Mouse (Mus musculus) heart, adult 2 months (tissue): Measurements from ENCODE around the gene Neurog1. TPM values are rescaled to one million over a fixed set of nuclear protein-coding genes. Genes with fewer than 3 reads are reported as not detected.

Experiments used
- DNase-seq, 2 experiments: peaks; one replicate each; pipeline ENCODE4 v3.0.0; 2021
- H3K27ac ChIP-seq: fragments of 200-600 bp; 2 replicates; pipeline ENCODE4 v1.8.1; 2022
- H3K27me3 ChIP-seq: fragments of 200-500 bp; 2 replicates; pipeline ENCODE4 v1.6.1; 2012; ENCODE audit warnings: mild to moderate bottlenecking, low read length, inconsistent platforms, mixed read lengths; ENCODE audit not compliant: control insufficient read depth, insufficient read depth
- H3K36me3 ChIP-seq: fragments of 200-500 bp; 2 replicates; pipeline ENCODE4 v1.6.1; 2012; ENCODE audit warnings: low read length, inconsistent platforms; ENCODE audit not compliant: control insufficient read depth, insufficient read depth
- H3K4me1 ChIP-seq: fragments of 200-500 bp; 2 replicates; pipeline ENCODE4 v1.6.1; 2011; ENCODE audit warnings: low read length; ENCODE audit not compliant: control insufficient read depth, insufficient read depth
- H3K4me3 ChIP-seq: fragments of 200-600 bp; 2 replicates; pipeline ENCODE4 v1.8.1; 2022
- H3K79me2 ChIP-seq: fragments of 200-500 bp; replicated peaks from 2 replicates; pipeline ENCODE4 v1.6.1; 2012; ENCODE audit warnings: mild to moderate bottlenecking, inconsistent platforms, low read length, moderate library complexity, mixed read lengths; ENCODE audit not compliant: control insufficient read depth, insufficient read depth
- H3K9ac ChIP-seq: fragments of 200-500 bp; 2 replicates; pipeline ENCODE4 v1.6.1; 2012; ENCODE audit warnings: low read depth, mild to moderate bottlenecking, control low read depth, inconsistent platforms, low read length, mixed read lengths
- CTCF ChIP-seq: fragments of 200-600 bp; IDR thresholded peaks from 2 replicates; pipeline ENCODE4 v1.8.1; 2022; ENCODE audit warnings: antibody characterized with exemption, mild to moderate bottlenecking, moderate library complexity
- EP300 ChIP-seq: fragments of 200-500 bp; IDR thresholded peaks from 2 replicates; pipeline ENCODE4 v1.6.1; 2011; ENCODE audit warnings: low read depth, low read length, control low read depth; ENCODE audit not compliant: insufficient read depth
- POLR2A ChIP-seq: fragments of 200-500 bp; IDR thresholded peaks from 2 replicates; pipeline ENCODE4 v1.6.1; 2011; ENCODE audit warnings: mild to moderate bottlenecking, low read depth, low read length, control low read depth; ENCODE audit not compliant: insufficient read depth
- WGBS: fragments of 180-500 bp; shearing (Covaris S2); methylation state at CpG from one replicate; pipeline ENCODE4 v1.1.7; 2018; 5-methylcytosine and 5-hydroxymethylcytosine counted together
- intact Hi-C: fragments of 180-260 bp; cut with DNase I; formaldehyde crosslinking; loops from one replicate; pipeline ENCODE4 v1.15.1; 2025
- polyA plus RNA-seq: library from polyadenylated mRNA; depleted of rRNA; stranded (reverse); fragments of >200 nt; gene quantifications from 2 replicates; pipeline ENCODE4 v1.2.3, GENCODE M21; 2012
- total RNA-seq, 2 experiments: library from RNA; stranded (reverse); gene quantifications; 2 replicates each; pipeline ENCODE4 v1.2.3; 2021

Gene Neurog1
- total and polyA plus RNA-seq, 3 experiments: not detected

- no peak overlapping the region for H3K4me3 ChIP-seq
- DNase-seq: no peak
- no peaks in the 10 kb centered on the region for H3K36me3 ChIP-seq
- WGBS: 2% methylated on average over 13 of the region's 13 CpGs
- intact Hi-C loops: loop anchor here (10.0 kb wide), 1 partner anchor 415 kb away; the partner anchor contains the start of gene Pitx1
- no peaks in the 10 kb centered on the region for H3K79me2 ChIP-seq
- no peaks in the 10 kb centered on the region for H3K4me1 ChIP-seq
- peaks cover 27% of the 10 kb centered on the region for H3K27me3 ChIP-seq
- H3K27ac ChIP-seq: no peak overlapping the region
- TF ChIP-seq POLR2A (no peak), EP300 (no peak)
- no peak overlapping the region for H3K9ac ChIP-seq
Observed at GRCm38 (mm10) chr13:56249593-56250341, 2.2 kb downstream of the Neurog1 start.

GRCm38 (mm10) chr13:56243104-56243503 lies 8.9 kb downstream of the Neurog1 start:
- WGBS: 70% methylated on average over 5 of the region's 5 CpGs
- Histone ChIP-seq H3K4me3 (no peak overlapping the region), H3K9ac (no peak overlapping the region), H3K36me3 (no peaks in the 10 kb centered on the region), H3K4me1 (no peaks in the 10 kb centered on the region), H3K27ac (no peak overlapping the region), H3K27me3 (no peaks in the 10 kb centered on the region; the same call in 1 of the 2 replicates), H3K79me2 (no peaks in the 10 kb centered on the region)
- intact Hi-C loops: no loop called here
- DNase-seq: no peak
- TF ChIP-seq EP300 (no peak), CTCF (no peak), POLR2A (no peak)

GRCm38 (mm10) chr13:56240012-56240770 lies 11.8 kb downstream of the Neurog1 start:
- no peak overlapping the region for H3K27ac ChIP-seq
- H3K4me1 ChIP-seq: no peaks in the 10 kb centered on the region
- H3K36me3 ChIP-seq: no peaks in the 10 kb centered on the region
- no peak for DNase-seq
- no peaks in the 10 kb centered on the region for H3K79me2 ChIP-seq
- peaks cover 2% of the 10 kb centered on the region; the same call in 1 of the 2 replicates for H3K27me3 ChIP-seq
- WGBS: 60% methylated on average over 16 of the region's 16 CpGs
- no peak overlapping the region for H3K4me3 ChIP-seq
- H3K9ac ChIP-seq: no peak overlapping the region
- intact Hi-C loops: no loop called here
- TF ChIP-seq EP300: no peak
- TF ChIP-seq POLR2A: no peak
- no peak for TF ChIP-seq CTCF

GRCm38 (mm10) chr13:56237905-56238304 lies 14.1 kb downstream of the Neurog1 start:
- Histone ChIP-seq H3K4me1 (no peaks in the 10 kb centered on the region), H3K36me3 (no peaks in the 10 kb centered on the region), H3K9ac (no peak overlapping the region), H3K27ac (no peak overlapping the region), H3K4me3 (no peak overlapping the region), H3K79me2 (no peaks in the 10 kb centered on the region), H3K27me3 (peaks cover 2% of the 10 kb centered on the region; the same call in 1 of the 2 replicates)
- intact Hi-C loops: no loop called here
- 68% methylated on average over 10 of the region's 10 CpGs for WGBS
- no peak for DNase-seq
- TF ChIP-seq EP300 (no peak), CTCF (no peak), POLR2A (no peak)

GRCm38 (mm10) chr13:56236194-56236593 lies 15.8 kb downstream of the Neurog1 start:
- TF ChIP-seq CTCF (no peak), EP300 (no peak), POLR2A (no peak)
- H3K4me1 ChIP-seq: no peaks in the 10 kb centered on the region
- intact Hi-C loops: no loop called here
- no peaks in the 10 kb centered on the region for H3K36me3 ChIP-seq
- no peak overlapping the region for H3K9ac ChIP-seq
- H3K27me3 ChIP-seq: peaks cover 2% of the 10 kb centered on the region
- no peak overlapping the region for H3K27ac ChIP-seq
- no peaks in the 10 kb centered on the region for H3K79me2 ChIP-seq
- H3K4me3 ChIP-seq: no peak overlapping the region
- WGBS: 31% methylated on average over 7 of the region's 7 CpGs
- no peak for DNase-seq

GRCm38 (mm10) chr13:56228790-56229189 lies 23.2 kb downstream of the Neurog1 start:
- intact Hi-C loops: no loop called here
- TF ChIP-seq POLR2A: no peak
- no peak for DNase-seq

More at GRCm38 (mm10) chr13:56228790-56229189, 23.2 kb downstream of the Neurog1 start:
- Histone ChIP-seq H3K4me3 (no peak overlapping the region), H3K79me2 (no peaks in the 10 kb centered on the region), H3K36me3 (no peaks in the 10 kb centered on the region), H3K27ac (no peak overlapping the region), H3K9ac (no peak overlapping the region), H3K27me3 (no peaks in the 10 kb centered on the region; the same call in none of the 2 replicates), H3K4me1 (no peaks in the 10 kb centered on the region)
- 26% methylated on average over 7 of the region's 7 CpGs for WGBS
